Mouse (Mus musculus) neural tube, embryonic 10.5 days (tissue): ENCODE results near the gene Bckdk.
"Not testable (repeated sequence)": the region's sequence is repeated elsewhere in the genome, so short reads cannot be mapped to it uniquely, and the experiment has no call there.

Experiments used
- DNase-seq: peaks from one replicate; pipeline ENCODE4 v3.0.0-alpha.2; 2017; ENCODE audit warnings: low spot score; ENCODE audit errors: extremely low spot score

The Bckdk gene

GRCm38 (mm10) chr7:127930636-127931035 lies 26.8 kb downstream of the Bckdk start:
- DNase-seq, result no peak

- no peak for DNase-seq
Measured at GRCm38 (mm10) chr7:127931351-127932135, 27.7 kb downstream of the Bckdk start.

DNA sequence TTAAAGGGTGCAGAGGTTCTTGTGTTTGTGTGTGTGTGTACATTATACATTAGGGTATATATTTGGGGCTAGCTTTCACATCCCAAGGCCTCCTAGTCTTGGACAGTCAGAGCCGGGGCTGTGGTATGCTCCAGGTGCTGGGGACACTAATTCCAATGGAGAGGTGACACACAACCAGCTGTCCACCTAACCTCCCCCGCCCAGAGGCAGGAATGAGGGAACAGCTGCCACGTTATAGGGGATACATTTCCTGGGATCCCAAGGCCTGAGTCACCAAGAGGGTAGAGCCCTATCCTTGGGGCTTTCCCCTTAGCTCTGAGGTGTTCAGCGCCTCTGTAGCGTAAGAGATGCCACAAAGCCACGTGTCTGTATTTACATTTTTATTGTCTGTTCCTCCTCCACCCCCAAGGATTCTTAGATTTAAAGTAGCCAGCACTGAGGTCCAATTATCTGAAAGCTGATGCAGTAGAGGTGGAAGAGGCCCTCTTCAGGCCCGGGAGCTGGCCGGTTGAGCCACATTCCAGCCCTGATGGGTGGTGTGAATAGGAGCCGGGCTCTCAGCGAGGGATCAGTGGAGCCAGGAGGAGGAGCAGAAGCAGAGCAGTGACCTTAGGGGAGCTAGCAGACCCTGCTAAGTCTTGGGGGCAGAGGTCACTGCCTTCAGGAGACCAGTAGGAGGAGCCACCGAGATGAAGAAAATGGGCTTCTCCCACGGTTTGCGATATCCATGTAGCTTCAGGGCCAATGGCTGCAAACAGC lies 28.6 kb downstream of the Bckdk start:
- DNase-seq, result peak; percentile 16

DNA sequence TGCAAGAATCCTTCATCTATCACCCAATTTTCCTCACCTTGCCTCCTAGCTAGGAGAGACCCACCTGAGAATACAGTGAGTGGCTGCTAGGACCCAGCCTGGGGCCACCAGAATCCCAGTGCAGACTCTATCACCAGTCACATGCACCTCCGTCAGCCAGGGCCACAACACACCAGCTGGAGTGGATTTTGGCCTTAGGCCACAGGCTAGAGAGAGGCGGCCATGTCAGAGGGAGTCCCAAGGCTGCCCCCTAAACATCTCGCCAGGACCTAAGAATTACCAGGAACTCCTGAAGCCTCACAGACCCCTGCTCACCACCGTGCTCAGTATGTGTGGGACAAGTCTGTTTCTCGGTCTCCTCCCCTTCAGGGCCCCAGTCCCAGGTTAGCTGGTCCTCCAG lies 30.2 kb downstream of the Bckdk start:
- DNase-seq, result no peak

GRCm38 (mm10) chr7:127935028-127935722 lies 31.3 kb downstream of the Bckdk start:
- DNase-seq, result peak; percentile 97

DNA sequence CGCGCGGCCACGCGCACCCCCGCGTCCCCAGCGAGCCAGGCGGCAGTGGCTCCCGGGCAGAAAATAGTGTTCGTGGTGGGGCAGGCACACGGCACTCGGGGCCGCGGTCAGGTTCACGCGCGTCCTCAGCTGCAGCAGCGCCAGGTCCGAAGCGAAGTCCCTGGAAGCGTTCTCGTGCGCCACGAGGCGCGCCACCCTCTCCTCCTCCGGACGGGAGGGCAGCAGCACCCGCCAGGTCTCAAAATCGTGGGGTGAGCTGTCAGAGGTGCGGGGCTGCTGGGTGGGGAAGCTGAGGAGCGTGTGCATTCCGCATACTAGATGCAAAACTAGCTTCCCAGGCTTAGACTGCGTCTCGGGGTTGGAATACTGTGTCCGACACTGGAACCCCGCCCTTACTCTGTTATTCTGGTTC lies 31.9 kb downstream of the Bckdk start:
- no peak for DNase-seq

DNA sequence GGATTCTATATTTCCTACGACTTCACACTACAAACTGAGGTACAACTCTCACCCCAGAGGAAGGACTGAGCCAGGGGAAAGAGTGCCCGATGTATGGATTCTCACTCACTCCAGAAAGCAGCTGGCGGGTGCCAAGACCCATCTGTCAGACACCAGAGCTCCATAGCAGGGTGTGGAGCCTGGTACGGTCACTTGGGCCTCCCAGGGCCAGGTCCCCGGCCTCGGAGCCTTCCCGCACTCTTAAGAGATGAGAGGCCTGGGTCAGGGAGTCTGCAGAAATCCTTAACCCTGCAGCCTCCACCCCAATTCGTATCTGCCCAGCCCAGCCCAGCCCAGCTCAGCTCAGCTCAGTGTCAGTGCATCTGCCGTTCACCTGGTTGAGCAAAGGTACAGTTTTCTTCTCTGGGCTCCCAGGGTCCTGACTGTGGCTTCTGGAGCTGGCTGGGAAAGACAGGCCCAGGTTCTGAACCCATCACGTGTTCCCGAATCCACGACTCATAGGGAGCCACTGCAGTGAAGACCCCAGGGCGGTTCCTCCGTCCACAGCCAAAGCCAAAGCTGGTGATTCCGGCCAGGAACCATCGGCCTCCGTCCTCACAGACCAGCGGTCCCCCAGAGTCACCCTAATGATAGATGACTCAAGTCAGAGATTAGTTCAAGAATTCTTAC lies 32.5 kb downstream of the Bckdk start:
- peak; percentile 33 for DNase-seq

GRCm38 (mm10) chr7:127942097-127942496 lies 38.2 kb downstream of the Bckdk start:
- DNase-seq, result not testable (repeated sequence)

DNA sequence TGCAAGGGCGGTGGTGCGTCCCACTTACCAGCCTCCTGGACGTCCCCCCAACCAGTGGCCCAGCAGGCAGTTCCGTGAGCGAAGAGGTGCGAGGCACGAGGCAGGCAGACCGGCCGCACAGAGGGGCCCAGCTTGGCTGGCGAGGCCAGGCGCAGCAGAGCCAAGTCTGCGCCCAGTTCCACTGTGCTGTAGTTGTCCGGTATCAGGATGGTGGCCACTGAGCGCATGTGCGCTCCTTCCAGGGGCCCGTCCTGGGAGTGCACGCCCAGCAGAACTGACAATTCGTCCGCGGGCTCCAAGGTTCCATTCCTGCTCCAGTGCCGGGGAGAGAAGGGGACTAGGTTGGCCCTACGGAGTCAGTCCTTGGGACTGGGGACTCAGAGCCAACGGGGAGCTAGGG lies 40.7 kb downstream of the Bckdk start:
- peak; percentile 17 for DNase-seq

DNA sequence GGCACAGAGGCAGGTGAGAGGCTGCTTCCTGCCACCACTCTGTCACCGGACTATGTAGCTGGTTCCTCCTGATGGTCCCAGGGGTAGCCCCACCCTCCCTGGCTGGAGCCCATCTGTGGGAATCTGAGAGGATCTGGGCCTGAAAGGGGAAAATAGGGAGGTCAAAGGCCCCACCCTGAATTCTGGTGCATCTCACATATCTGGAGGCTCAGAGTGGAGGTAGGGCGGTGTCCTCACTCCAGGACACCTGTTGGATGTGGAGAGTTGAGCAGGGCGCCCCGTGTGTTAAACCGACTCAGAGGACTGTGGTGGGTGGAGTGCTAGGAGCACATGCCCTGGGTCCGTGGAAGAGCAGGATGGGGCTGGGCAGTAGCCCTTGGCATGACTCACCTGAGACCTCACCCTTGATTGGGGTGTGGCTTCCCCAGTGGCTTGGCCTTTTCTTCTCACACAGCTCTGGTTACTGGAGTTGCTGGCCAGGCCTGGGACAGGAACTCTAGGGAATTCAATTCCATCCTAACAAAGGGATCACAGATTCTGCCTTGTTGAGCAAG lies 42.7 kb downstream of the Bckdk start, which contains the start of gene Prss36:
TSS of gene Prss36 (minus strand) at position 256 of the 554 bp plus-strand sequence.
- DNase-seq, result no peak

GRCm38 (mm10) chr7:127952864-127953581 lies 49.1 kb downstream of the Bckdk start:
- no peak for DNase-seq

- DNase-seq, result no peak
Measured at GRCm38 (mm10) chr7:127959364-127959763, 55.5 kb downstream of the Bckdk start.
